Mouse (Mus musculus): ENCODE data around the gene Psmb10.

- no peak for TF ChIP-seq EP300 (IDR thresholded peaks at IDR 0.05; ENCODE audit: low read depth)
- no peak for TF ChIP-seq CTCF (IDR thresholded peaks at IDR 0.05; ENCODE audit: low read depth)
These were observed 47.4 kb downstream of the Psmb10 start for GRCm38 (mm10) chr8:105890870-105891269.
